Mouse (Mus musculus) hindlimb bud, embryonic 11.5 days (tissue): Measurements from ENCODE around the gene Gpc1.

ENCODE experiments used
- DNase-seq: peaks from one replicate; pipeline ENCODE4 v3.0.0-alpha.2; 2012; ENCODE audit warnings: low read depth, low spot score; ENCODE audit errors: extremely low spot score

Gpc1 gene

DNA sequence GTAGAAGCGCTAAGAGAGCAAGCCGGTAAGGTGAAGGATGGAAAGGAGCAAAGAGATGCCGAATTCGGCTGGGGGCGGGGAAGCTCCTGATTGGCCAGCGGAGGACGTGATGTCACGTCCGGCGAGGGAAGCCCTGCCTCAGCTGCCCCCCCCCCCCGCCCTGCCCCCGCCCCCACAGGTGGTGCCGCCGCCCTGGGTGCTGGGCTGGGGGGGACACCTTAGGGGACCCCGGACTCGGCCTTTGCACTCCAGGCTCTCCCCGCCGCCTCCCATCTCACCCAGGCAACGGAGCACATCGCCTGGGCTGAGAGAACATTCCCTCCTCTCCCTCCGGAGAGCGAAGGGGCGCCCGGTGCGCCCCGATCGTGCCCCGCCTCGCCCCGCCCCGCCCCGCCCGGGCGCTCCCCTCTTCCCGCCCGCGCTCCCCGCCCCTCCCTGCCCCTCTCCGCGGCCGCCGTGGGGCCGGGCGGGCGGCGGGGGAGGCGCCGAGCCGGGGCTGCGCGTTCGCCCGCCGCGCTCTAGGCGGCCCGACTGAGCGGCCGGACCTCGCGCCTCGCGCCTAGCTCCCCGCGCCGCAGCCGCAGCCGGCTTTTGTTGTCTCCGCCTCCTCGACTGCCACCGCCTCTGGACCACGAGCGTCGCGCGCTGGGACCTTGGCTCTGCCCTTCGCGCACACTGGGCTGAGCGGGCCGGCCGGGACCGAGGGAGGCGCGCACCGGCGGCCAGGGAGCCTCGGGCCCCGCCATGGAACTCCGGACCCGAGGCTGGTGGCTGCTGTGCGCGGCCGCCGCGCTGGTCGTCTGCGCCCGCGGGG is at the start of gene Gpc1:
TSS of gene Gpc1 (plus strand) at position 458 of the 814 bp plus-strand sequence.
- DNase-seq, result no peak

DNA sequence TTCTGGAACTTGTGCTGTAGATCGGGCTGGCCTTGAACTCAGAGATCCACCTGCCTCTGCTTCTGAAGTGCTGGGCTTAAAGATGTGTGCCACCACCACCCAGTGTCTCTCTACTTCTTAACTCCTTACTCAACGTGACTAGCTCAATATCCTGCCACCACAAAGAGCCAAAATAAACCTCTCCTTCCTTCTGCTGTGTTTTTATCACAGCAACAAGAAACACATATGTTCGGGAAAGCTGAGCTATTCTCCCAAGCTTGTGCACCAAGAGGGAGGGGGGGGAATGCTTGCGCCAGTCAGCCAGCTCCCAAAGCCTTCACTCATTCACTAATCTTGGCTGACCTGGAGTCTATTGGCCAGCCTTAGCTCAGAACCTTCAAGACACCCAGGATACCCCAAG is 49.6 kb upstream of the Gpc1 start:
- no peak for DNase-seq

DNA sequence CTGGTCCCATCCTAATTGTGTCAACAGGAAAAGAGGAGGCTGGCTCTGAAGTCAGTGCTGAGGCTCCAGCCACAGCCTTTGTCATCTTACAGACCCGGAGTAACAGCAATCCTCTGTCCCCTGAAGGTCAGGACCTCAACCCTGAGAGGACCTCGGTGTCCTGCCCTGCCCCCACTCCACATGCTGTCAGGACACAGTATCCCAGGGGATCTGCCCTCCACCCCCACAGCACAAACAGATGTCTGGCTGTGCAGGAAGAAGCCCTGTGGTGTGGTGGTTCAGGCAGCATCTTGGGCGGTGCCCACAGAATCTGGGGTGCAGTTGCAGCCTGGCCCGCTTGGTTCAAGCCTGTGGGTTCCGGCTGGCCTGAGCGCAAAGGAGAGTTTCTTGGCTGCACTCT is 48.9 kb upstream of the Gpc1 start:
- DNase-seq, result no peak

DNA sequence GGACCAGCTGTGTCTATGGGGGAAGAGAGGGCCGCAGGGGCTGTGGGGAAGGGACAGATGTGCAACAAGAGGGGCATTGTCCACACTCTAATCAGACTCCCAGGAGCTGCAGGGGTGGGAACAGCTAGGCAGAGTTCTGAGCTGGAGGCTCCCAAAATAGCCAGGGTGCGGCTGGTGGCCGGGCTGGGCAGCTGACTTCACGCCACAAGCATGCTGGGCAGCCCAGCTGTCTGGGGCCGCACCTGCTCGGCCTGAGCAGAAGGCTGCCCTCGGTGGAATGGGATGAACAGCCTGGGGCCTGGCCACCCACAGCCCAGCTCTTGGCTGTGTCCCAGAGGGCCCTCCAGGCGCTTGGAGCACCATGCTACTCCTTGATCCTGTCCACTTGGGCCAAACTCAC is 44.2 kb upstream of the Gpc1 start:
- no peak for DNase-seq

DNA sequence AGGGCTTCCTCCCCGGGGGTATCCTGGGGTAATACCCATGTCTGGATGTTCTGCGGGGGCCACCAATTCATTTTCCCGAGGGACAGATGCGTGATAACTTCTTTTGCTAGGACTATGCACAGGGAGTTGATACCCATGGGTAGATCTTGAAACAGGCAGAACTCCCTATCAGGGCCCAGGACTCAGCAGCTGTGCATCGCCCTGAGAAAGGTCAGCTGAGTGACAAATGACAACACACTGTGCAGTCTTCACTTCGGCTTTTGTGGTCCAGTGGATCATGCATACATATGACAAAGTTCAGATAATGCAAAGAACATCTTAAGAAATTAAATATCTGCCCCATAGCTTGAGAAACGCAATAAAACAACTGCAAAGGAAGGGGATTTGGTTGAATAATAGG is 43.4 kb upstream of the Gpc1 start:
- no peak for DNase-seq

DNA sequence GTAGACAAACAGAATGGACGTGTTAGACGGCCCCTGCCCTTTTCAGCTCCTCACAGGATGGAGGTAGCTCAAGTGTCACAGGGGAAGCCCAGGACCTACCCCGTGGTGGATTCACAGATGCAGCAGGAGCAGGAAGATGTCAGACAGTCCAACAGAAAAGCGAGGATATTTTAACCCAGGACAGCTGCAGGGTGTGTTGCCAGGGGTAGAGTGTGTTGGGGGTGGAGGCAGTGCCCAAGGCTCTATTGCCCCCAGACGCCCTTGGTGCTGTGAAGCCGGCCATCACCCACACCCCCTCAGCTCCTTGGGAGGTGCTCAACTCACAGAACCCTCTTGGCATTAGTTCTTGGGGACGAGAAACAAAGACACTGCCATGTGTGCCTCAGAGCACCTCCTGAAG is 40.8 kb upstream of the Gpc1 start:
- DNase-seq, result no peak

DNA sequence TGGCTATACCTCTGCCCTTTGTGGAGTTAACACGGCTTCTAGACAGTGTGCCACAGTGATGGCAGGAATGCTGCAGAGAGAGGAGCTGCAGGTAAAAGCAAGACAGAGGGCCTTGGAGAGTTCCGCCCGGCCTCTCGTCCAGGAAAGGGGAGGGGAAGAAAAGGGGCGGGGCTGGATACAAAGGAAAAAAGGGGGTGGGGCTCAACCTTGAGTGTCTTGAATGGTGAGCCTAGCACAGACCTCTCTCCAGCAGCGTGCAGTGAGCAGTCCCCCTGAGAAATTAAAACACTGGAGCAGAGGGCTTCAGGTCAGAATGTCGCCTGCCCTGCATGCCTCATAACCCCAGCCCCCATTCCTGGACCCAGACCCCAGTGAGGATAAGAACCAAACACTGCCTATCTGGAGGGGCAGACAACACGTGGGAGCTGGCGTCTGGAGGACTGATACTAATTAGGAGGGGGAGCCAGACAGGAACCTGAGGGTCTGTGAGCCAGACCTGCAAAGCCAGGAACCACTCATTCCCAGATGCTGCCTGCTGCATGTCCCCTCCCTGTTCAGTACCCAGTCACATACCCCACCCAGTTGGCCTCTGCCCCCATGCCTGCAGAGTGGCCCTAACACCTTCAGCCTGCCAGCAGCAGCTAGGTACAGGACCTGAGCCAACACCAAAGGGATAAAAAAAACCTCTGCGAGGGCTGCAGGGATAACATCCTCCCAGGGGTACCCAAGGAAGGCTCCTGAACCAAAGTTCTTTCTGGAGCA is 40.2 kb upstream of the Gpc1 start:
- DNase-seq, result peak; percentile 77

DNA sequence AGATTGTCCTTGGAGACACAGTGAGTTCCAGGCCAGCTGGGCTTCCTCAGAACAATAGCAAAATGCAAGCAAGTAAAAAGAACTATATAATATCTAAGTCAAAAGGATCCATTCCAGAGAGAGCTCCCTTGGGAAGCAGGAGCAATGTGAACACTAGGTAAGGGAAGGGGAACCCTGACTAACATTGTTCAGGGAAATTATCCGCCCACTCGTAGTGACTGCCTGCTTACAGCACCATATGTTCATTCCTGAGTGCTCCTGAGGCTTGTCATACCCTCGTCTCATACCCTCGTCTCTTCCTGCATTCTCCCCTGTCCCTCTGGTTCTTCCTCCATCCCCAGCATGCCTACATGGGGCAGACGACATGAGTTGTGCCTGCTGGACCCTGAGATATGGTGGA is 37.7 kb upstream of the Gpc1 start:
- no peak for DNase-seq

DNA sequence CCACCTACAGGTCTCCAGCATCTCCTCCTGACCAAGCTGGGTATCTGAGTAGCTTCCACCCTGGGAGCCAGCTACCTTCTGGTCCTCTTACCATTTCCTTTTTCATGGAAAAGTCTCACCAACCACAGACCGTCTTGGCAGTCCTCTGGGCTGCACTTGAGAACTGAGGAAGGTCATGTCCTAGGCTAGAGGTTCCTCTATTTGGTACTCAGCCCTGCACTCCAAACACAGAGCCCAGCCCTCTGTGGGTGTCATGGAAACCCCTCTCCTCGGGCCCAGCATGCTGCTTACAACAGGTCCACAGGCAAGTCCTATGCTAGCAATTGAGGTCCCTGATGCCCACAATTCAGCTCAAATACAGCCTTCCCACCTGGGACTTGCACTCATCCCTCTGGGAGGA is 33.0 kb upstream of the Gpc1 start:
- DNase-seq, result no peak

DNA sequence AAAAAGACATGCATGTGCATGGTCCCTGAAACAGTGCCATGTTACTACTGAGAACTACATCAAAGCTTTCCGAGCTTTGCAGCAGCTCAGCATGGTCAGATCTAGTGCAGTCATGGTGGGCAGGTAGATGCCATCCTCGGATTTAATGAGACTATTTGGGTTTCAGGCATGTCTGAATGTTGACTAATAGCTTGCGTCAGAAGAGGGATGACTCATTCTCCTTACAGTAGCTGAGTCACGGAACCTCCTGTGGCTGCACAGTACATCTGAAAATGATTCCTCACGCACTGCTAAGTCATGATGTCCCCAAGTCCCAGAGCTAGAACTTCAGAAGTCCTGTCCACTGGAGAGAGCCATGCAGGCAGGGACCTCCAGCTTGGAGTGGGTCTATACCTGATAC is 31.8 kb upstream of the Gpc1 start:
- no peak for DNase-seq

DNA sequence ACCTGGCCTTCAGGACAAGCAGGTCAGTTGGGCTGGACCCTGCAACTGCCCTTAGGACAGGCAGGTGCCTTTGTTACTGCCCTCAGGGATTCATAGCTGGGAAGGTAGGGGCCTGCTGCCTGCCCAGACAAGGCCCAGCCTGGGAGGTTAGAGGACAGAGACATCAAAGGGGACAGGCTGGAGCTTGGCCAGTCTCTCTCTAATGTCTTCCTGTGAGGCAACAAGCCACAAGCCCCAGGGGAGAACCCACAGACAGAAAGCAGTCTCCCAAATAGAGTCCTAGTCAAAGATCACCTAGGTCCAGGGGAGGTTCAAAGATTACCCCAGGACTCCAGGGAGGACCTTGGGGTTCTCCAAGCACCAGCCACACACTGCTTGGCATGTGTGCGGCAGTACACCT is 29.1 kb upstream of the Gpc1 start:
- DNase-seq, result no peak

DNA sequence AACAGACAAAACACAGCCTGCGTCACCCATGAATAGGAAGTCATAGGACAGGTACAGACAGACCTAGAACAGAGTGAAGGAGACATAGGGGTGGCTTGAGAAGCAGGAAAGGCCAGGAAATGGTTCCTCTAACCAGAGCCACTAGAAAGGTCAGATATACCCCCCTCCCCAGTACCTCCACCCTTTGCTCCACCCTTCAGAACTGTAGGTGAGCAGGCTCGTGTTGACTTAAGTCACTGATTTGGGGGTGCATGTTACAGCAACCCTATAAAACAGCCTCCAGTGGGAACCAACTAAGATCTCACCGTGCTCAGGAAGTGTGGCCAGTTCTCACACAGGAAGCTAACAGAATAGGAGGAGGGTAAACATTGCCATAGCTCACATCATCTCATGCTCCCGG is 28.1 kb upstream of the Gpc1 start:
- DNase-seq, result no peak

DNA sequence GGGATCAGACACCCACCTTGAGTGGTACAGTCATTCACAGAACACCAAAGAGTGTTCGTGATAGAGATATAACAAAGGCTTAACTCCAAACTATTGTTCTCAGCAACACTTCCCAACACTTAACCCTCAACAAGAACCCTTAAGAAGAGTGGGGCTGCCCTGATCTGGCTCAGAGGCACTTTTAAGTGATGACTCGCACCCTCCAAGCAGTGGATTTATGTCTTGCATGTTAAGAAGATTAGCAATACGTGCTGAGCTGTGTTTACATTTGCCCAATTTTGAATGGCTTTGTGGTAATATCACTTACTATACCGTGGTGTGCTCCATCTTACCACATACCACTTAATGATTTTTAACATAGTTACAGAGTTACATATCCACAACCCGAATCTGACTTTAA is 26.3 kb upstream of the Gpc1 start:
- no peak for DNase-seq

DNA sequence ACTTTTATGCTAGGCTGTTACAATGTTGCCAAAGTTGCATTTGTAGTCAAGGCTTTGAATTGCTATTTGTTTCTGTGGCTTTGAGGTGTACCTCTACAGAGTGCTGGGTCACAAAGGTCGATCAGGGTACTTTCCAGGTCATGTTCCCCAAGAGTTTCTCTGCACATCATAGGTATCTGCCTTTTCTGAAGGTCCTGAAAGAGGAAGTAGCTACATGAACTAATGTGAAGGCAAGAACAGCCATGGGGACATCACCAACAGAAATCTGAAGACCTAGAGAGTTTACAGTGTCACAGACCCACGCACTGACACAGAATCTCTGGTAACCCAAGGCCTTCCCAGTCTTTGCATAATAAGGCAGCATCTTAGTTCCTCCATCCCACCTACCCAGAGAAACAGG is 25.6 kb upstream of the Gpc1 start:
- DNase-seq, result no peak

DNA sequence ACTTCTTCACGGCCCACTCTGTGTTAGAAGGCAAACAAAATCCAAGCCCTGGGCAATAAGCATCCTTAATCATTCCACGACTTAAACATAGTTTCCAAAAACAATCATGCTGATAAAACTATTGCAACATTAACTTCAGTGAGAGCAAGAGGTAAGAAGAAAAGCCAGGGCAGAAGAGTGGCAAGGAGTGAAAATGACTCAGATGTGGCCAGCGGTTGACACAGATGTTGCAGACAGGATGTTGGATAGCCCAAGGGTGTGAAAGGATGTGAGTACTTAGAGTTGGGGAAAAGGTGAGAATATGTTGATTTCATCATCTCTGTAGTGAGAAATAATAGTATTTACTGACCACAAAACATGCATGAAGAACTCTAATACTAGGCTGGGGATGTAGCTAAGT is 24.7 kb upstream of the Gpc1 start:
- DNase-seq, result no peak

DNA sequence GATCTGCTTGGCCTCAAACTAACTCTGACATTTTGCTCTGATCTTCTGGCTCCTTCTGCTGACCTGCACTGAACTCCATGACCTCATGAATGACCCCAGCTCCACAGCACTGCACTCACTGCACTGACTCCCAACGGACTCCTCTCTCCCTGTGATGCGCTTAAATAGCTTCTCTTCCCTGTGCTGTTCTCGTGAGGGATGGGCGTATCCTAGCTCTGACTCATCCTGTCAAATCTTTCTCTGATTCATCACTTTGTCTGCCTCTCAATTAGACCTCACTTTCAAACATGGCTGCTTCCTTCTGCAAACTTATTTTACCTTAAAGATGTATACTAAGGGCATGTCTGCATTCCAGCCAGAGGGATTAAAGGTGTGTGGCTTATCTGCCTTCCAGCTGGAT is 21.8 kb upstream of the Gpc1 start:
- no peak for DNase-seq

DNA sequence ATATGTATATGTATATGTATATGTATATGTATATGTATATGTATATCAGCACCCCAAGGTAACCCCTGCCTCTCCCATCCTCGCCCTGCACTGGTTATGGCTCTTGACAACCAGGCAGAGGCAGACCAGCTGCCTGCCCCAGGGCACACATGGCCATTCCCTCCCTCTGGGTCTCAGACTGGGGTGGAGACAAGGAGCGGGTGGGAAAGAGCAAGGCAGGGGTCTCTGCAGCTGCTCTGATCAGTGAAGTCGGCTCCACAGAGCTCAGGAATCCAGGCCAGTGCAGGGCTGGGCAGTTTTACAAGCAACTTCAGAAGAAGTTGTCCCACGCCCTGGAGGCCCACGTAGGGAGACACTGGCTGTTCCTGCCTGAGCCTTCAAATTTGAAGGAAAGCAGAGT is 17.1 kb upstream of the Gpc1 start:
- DNase-seq, result no peak

DNA sequence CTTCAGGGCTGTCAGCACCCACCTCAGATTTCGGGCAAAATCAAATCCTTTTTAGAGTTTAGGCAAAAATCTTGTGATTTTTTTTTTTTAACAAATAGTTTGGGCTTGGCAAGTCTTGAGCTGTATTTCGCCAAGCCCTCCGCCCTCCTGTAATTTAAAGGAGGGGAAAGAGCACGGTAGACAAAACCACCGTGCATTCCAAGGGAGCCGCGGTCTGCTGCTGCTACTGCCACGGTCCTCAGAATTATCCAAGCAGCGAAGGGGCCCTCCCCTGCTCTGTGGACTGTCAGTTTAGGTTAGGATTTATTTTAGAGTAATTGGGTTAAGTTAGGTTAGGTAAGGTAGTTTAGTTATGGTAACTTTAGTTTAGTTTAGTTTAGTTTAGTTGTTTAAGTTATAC is 16.3 kb upstream of the Gpc1 start:
- no peak for DNase-seq

DNA sequence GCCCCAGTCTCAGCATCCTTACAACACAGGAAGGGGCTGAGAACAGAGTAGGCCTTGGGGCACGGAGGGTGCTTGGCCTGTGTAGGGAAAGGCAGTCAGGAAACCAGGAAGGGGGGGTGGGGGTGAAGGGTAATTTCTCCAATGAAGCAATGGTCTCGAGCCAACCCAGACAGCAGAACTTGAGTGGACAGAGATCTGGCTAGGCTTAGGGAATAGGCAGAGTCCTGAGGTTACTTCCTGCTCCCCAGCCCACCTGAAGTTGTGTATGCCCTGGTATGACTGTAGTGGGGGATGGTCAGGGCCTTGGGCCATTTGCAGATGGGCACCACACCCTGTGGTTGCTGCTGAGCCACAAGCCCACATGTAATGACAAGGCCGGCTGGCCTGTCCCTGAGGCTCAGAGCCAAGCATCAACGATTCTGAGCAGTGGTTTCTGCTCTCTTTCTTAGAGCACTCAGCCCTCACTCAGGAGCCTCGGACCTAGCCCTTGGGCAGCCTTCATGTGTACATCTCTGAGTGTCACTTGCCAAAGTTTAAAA is 15.6 kb upstream of the Gpc1 start:
- no peak for DNase-seq

DNA sequence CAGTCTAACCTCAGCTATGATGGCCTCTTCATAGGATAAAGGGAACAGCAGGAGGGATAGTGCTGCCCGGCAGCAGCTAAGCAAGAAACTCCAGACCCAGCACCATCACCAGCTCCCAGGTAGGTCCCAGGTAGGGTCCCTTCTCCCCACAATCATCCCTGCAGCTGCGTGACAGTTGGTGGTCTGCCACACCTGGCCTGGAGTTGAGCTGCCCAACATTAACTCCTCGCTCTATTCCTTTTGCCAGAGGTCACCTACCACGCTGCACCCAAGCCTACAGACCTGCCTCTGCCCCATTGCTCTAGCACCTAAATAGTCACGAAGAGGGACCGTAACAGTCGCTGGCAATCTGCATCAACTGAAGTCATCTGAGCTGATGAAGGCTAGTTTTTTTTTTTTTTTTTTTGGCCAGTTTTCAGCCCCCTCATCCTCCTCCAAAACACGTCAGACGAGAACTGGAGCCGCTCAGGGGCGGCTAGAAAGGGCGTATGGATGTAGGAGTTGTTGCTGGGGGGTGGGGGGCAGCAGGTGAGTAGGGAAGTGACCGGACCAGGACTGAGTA is 738 bp upstream of the Gpc1 start:
- DNase-seq, result no peak

DNA sequence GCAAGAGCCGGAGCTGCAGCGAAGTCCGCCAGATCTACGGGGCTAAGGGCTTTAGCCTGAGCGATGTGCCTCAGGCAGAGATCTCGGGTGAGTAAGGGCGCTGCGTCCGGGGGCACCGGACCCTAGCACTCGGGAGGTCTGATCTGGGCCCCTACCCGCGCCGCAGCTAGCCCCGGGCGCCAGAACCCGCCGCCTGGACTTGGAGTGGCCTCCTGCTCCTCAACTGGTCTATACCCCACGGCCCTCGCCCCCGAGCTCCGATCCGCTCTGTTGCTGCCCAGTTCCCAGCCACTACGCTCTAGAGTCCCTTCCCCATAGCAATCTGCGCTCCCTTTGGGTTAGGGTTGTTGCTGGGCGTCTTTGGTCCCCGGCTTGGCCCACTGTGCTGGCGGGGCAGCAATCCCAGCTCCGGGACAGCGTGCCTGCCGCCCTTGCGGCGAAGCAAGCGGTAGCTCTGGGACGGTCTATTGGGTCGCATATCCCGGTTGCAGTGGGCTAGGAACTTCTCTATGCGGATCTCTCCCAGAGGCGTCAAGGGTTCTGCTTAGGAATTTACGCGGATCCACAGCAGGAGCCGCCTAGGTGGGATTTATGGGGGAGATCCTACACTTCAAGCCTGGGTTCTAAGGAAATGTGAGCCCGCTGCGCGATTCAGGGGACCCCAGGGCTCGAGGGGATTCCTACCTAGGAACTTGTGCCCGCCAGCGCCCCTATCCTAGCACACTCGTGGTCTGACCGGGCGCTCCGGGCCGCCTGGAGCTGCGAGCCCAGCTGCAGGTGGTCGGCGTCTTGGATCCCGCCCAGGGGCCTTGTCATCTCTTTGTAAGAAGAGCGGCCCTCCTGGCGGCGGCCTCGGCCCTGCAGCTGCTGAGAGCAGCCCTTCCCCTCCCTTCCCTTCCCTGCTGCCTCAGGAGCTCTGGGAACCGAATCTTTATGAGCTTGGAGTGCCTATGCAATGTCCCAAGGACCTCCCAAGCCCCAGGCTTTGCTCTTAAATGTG is 866 bp downstream of the Gpc1 start:
- no peak for DNase-seq
